Mouse (Mus musculus) lung, postnatal 0 days (tissue): ENCODE data around the gene Tmem248. TPM values are rescaled to one million over a fixed set of nuclear protein-coding genes. Genes with fewer than 3 reads are reported as not detected.

Source experiments
- ATAC-seq: fragments of 200-750 bp; cut with Nextera tagmentation; 2 replicates; pipeline ENCODE4 v1.8.0; 2017; ENCODE audit warnings: moderate library complexity
- DNase-seq: peaks from one replicate; pipeline ENCODE4 v3.0.0-alpha.2; 2016; ENCODE audit warnings: low spot score
- H3K27ac ChIP-seq: fragments of 300-500 bp; sonication (generic); 2 replicates; pipeline ENCODE4 v1.5.1; 2014; ENCODE audit warnings: antibody characterized with exemption, mild to moderate bottlenecking, low read length, mixed read lengths
- H3K27me3 ChIP-seq: fragments of 300-500 bp; sonication (generic); replicated peaks from 2 replicates; pipeline ENCODE4 v1.6.1; 2014; ENCODE audit warnings: low read length, mixed read lengths; ENCODE audit not compliant: insufficient read depth
- H3K36me3 ChIP-seq: fragments of 300-500 bp; sonication (generic); 2 replicates; pipeline ENCODE4 v1.6.1; 2014; ENCODE audit warnings: low read length, mixed read lengths; ENCODE audit not compliant: insufficient read depth
- H3K4me1 ChIP-seq: fragments of 300-500 bp; sonication (generic); 2 replicates; pipeline ENCODE4 v1.6.1; 2014; ENCODE audit warnings: antibody characterized with exemption, low read depth, low read length, mixed read lengths; ENCODE audit not compliant: insufficient read depth
- H3K4me2 ChIP-seq: fragments of 300-500 bp; sonication (generic); replicated peaks from 2 replicates; pipeline ENCODE4 v1.6.1; 2014; ENCODE audit warnings: low read depth, mild to moderate bottlenecking, low read length, moderate library complexity, mixed read lengths
- H3K4me3 ChIP-seq: fragments of 300-500 bp; sonication (generic); 2 replicates; pipeline ENCODE4 v1.5.1; 2014; ENCODE audit warnings: low read depth, low read length
- H3K9ac ChIP-seq: fragments of 300-500 bp; sonication (generic); replicated peaks from 2 replicates; pipeline ENCODE4 v1.6.1; 2014; ENCODE audit warnings: low read depth, mild to moderate bottlenecking
- H3K9me3 ChIP-seq: fragments of 300-500 bp; sonication (generic); 2 replicates; pipeline ENCODE4 v1.6.1; 2016; ENCODE audit warnings: low read length, mixed read lengths
- CTCF ChIP-seq: IDR thresholded peaks from 2 replicates; pipeline ENCODE4 v1.5.1; 2016; ENCODE audit warnings: antibody characterized with exemption, mild to moderate bottlenecking
- EP300 ChIP-seq: IDR thresholded peaks from 2 replicates; pipeline ENCODE4 v1.6.1; 2016; ENCODE audit warnings: antibody characterized with exemption, mild to moderate bottlenecking, control low read depth
- WGBS: fragments of 180-500 bp; shearing (Covaris S2); extraction: QIAGEN DNeasy Blood & Tissue Kit; methylation state at CpG from one replicate; pipeline ENCODE4 v1.1.7; 2014; 5-methylcytosine and 5-hydroxymethylcytosine counted together
- polyA plus RNA-seq: library from polyadenylated mRNA; unstranded; fragments of >200 nt; fragmentation: Nextera tagmentation; extraction: Ambion mirVana; gene quantifications from 2 replicates; pipeline ENCODE4 v1.2.1, GENCODE M21; 2015

Tmem248 gene
- polyA plus RNA-seq, 1 experiment from 2014 or later, result 46.4 TPM

DNA sequence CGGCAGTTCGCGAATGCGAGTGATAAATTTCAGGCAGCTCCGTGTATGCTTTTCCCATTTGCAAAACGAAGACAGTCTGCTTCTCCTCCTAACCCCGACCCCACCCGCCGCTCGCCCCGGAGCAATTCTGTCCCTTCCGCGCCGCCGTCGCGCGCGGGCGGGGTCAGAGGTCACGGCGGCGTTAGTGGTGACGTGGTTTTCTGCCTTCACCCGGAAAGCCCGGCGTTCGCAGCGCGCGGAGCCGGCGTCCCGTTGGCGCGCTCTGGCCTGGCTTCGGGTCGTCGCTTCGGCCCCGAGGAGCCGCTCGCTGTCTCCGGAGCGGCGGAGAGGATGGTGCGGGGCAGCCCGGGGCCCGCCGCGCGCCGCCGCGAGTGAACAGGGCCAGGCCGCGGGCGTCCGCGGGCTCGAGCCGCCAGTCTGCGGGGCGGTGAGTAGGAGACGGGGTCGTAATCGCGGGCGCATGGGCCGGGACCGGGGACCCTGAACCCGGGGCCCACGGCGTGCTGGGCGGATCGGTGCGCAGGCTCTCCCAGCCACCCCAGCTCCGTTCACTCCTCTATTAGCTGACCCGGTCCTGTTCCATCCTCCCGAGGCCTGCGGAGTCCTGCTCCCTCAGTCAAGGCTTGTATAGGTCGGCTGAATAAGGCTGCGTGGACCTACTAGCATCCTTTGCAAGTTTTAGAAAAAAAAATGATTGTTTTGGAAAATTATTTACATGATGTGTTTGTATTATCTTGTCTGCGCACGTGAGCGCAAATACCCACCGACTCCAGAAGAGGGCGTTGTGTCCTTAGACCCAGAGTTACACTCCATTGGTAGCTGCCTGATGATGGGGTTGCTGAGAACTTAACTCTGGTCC, 5.5 kb downstream of the Tmem248 start:
- Histone ChIP-seq H3K9me3 (no peaks in the 10 kb centered on the region), H3K4me3 (peak overlapping the region; percentile 100), H3K4me1 (peaks cover 18% of the 10 kb centered on the region; the same call in 1 of the 2 replicates), H3K27me3 (no peaks in the 10 kb centered on the region), H3K9ac (peak overlapping the region; percentile 95), H3K27ac (peak overlapping the region; percentile 94), H3K36me3 (no peaks in the 10 kb centered on the region), H3K4me2 (peak overlapping the region; percentile 65)
- peak; percentile 92 for DNase-seq
- peak; percentile 90 for ATAC-seq
- WGBS, result under 1% methylated on average over 81 of the region's 88 CpGs
- TF ChIP-seq EP300 (0 out of 2 replicates have a peak, but pooled peaks have one; percentile 46), CTCF (peak; percentile 70)

- no peak for ATAC-seq
- H3K4me2 ChIP-seq, result no peak overlapping the region
- peak overlapping the region; percentile 58; the same call in 1 of the 2 replicates for H3K27ac ChIP-seq
- H3K9me3 ChIP-seq, result no peaks in the 10 kb centered on the region
- no peak for DNase-seq
- TF ChIP-seq EP300, result no peak
- TF ChIP-seq CTCF, result no peak
- H3K9ac ChIP-seq, result no peak overlapping the region
- WGBS, result 64% methylated on average over 3 of the region's 3 CpGs
- H3K4me3 ChIP-seq, result no peak overlapping the region
- H3K36me3 ChIP-seq, result peaks cover 2% of the 10 kb centered on the region; the same call in 1 of the 2 replicates
- peaks cover 21% of the 10 kb centered on the region; the same call in 1 of the 2 replicates for H3K4me1 ChIP-seq
- H3K27me3 ChIP-seq, result no peaks in the 10 kb centered on the region
Measured at GRCm38 (mm10) chr5:130226790-130227189, 9.9 kb downstream of the Tmem248 start.

GRCm38 (mm10) chr5:130228120-130228519, 11.2 kb downstream of the Tmem248 start:
- Histone ChIP-seq H3K4me1 (peaks cover 21% of the 10 kb centered on the region; the same call in 1 of the 2 replicates), H3K4me3 (no peak overlapping the region), H3K9me3 (no peaks in the 10 kb centered on the region), H3K4me2 (0 out of 2 replicates have a peak overlapping the region, but pooled peaks have one; percentile 6), H3K27me3 (no peaks in the 10 kb centered on the region), H3K27ac (peak overlapping the region; percentile 51; the same call in 1 of the 2 replicates), H3K9ac (no peak overlapping the region), H3K36me3 (peaks cover 15% of the 10 kb centered on the region)
- WGBS, result 9% methylated on average over 4 of the region's 4 CpGs
- DNase-seq, result peak; percentile 92
- TF ChIP-seq CTCF, result no peak
- TF ChIP-seq EP300, result peak; percentile 72
- ATAC-seq, result peak; percentile 80

GRCm38 (mm10) chr5:130236302-130236701, 19.4 kb downstream of the Tmem248 start:
- Histone ChIP-seq H3K4me2 (no peak overlapping the region), H3K4me3 (no peak overlapping the region), H3K27ac (no peak overlapping the region), H3K27me3 (no peaks in the 10 kb centered on the region), H3K9me3 (no peaks in the 10 kb centered on the region), H3K36me3 (peaks cover 73% of the 10 kb centered on the region), H3K9ac (no peak overlapping the region), H3K4me1 (no peaks in the 10 kb centered on the region)
- DNase-seq (no peak), ATAC-seq (no peak)
- 92% methylated on average over 8 of the region's 8 CpGs for WGBS
- TF ChIP-seq CTCF (no peak), EP300 (no peak)

- no peak for TF ChIP-seq EP300
- no peak for TF ChIP-seq CTCF
- no peak overlapping the region for H3K4me3 ChIP-seq
- H3K27ac ChIP-seq, result no peak overlapping the region
- ATAC-seq, result no peak
- no peaks in the 10 kb centered on the region for H3K27me3 ChIP-seq
- peaks cover 60% of the 10 kb centered on the region for H3K36me3 ChIP-seq
- H3K9ac ChIP-seq, result no peak overlapping the region
- no peak for DNase-seq
- H3K4me2 ChIP-seq, result no peak overlapping the region
- 85% methylated on average over 7 of the region's 7 CpGs for WGBS
- H3K9me3 ChIP-seq, result no peaks in the 10 kb centered on the region
- no peaks in the 10 kb centered on the region for H3K4me1 ChIP-seq
Measured at GRCm38 (mm10) chr5:130239236-130239635, 22.4 kb downstream of the Tmem248 start.

- Histone ChIP-seq H3K27ac (no peak overlapping the region), H3K4me2 (no peak overlapping the region), H3K9me3 (no peaks in the 10 kb centered on the region), H3K9ac (no peak overlapping the region), H3K27me3 (no peaks in the 10 kb centered on the region), H3K4me3 (no peak overlapping the region), H3K4me1 (no peaks in the 10 kb centered on the region), H3K36me3 (peaks cover 60% of the 10 kb centered on the region)
- WGBS, result 96% methylated on average over 2 of the region's 2 CpGs
- ATAC-seq, result no peak
- no peak for DNase-seq
- TF ChIP-seq CTCF (no peak), EP300 (no peak)
Measured at GRCm38 (mm10) chr5:130239856-130240255, 23.0 kb downstream of the Tmem248 start.
